Mouse (Mus musculus): ENCODE results near the gene Rraga. TPM values are rescaled to one million over a fixed set of nuclear protein-coding genes. Genes with fewer than 3 reads are reported as not detected.

The Rraga gene
- polyA plus RNA-seq, 1 experiment from 2014 or later, result 81.0 TPM

DNA sequence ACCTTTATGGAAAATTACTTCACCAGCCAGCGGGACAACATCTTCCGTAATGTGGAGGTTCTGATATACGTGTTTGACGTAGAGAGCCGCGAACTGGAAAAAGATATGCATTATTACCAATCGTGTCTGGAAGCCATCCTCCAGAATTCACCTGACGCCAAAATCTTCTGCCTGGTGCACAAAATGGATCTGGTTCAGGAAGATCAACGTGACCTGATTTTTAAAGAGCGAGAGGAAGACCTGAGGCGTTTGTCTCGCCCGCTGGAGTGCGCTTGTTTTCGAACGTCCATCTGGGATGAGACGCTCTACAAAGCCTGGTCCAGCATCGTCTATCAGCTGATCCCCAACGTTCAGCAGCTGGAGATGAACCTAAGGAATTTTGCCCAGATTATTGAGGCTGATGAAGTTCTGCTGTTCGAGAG lies 663 bp downstream of the Rraga start:
- H3K27me3 ChIP-seq (replicated peaks; ENCODE audit: control insufficient read depth, insufficient read depth, low read length), result no peaks in the 10 kb centered on the region
- H3K36me3 ChIP-seq (ENCODE audit: control insufficient read depth, insufficient read depth, low read length), result peaks cover 17% of the 10 kb centered on the region; the same call in 1 of the 2 replicates
- peak overlapping the region; percentile 50 for H3K4me3 ChIP-seq (ENCODE audit: low read depth, low read length)
- WGBS, result under 1% methylated on average over 20 of the region's 20 CpGs
- H3K9me3 ChIP-seq (ENCODE audit: control insufficient read depth, low read length), result no peaks in the 10 kb centered on the region
- H3K4me2 ChIP-seq (ENCODE audit: low read length), result peak overlapping the region; percentile 48
- DNase-seq (ENCODE audit: low spot score) (peak; percentile 78), ATAC-seq (replicated peaks; ENCODE audit: low FRiP score, low TSS enrichment, low read depth) (no peak)
- peak overlapping the region; percentile 72 for H3K9ac ChIP-seq (ENCODE audit: low read length)
- peaks cover 10% of the 10 kb centered on the region for H3K4me1 ChIP-seq (replicated peaks; ENCODE audit: control insufficient read depth, insufficient read depth, low read length)
- H3K27ac ChIP-seq (ENCODE audit: low read depth), result peak overlapping the region; percentile 92

DNA sequence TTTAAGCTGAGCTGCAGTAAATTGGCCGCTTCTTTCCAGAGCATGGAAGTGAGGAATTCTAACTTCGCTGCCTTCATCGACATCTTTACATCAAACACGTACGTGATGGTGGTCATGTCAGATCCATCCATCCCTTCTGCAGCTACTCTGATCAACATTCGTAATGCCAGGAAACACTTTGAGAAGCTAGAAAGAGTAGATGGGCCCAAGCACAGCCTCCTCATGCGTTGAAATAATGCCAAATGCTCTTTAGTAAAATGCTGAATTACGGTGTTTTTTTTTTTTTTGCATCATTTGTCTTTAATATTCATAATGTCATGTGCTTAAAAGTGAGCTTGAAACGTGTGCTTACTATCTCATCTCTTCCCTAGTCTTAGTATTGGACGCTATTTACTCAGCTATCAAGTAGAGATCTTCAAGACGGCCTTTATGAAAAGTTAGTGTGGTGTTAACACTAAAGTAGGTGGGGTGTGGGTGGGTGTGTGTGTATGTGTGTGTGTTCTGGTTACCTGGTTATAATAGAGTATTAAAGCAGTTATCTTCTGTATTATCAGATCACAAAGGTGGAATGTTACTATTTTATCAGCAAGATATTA lies 1.3 kb downstream of the Rraga start:
- peak overlapping the region; percentile 50 for H3K4me3 ChIP-seq (ENCODE audit: low read depth, low read length)
- no peaks in the 10 kb centered on the region for H3K27me3 ChIP-seq (replicated peaks; ENCODE audit: control insufficient read depth, insufficient read depth, low read length)
- peak overlapping the region; percentile 72 for H3K9ac ChIP-seq (ENCODE audit: low read length)
- DNase-seq (ENCODE audit: low spot score) (no peak), ATAC-seq (replicated peaks; ENCODE audit: low FRiP score, low TSS enrichment, low read depth) (no peak)
- 6% methylated on average over 11 of the region's 11 CpGs for whole genome bisulfite sequencing
- no peaks in the 10 kb centered on the region for H3K9me3 ChIP-seq (ENCODE audit: control insufficient read depth, low read length)
- no peak overlapping the region for H3K27ac ChIP-seq (ENCODE audit: low read depth)
- H3K36me3 ChIP-seq (ENCODE audit: control insufficient read depth, insufficient read depth, low read length), result peaks cover 17% of the 10 kb centered on the region; the same call in 1 of the 2 replicates
- peak overlapping the region; percentile 48 for H3K4me2 ChIP-seq (ENCODE audit: low read length)
- H3K4me1 ChIP-seq (replicated peaks; ENCODE audit: control insufficient read depth, insufficient read depth, low read length), result peaks cover 10% of the 10 kb centered on the region

DNA sequence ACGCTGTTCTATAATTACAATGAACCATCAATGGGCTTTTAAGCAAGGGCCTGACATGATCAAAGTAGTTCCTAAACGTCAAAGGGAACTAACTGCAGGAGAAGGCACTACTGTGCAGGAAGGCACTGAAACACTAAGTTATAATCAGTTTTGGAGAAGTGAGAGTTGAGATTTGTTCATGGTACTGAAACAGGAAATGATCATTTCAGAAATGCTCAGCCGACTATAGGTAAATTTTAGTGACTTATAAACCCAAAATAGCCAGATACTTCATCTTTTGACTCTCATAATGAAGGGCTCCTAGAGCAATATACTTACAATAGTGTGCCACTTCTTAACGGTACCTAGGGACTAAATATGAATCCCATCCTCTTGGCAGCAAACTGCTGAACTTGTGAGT lies 4.6 kb downstream of the Rraga start:
- 77% methylated on average over 4 of the region's 4 CpGs for WGBS
- H3K27ac ChIP-seq (ENCODE audit: low read depth), result no peak overlapping the region
- H3K4me2 ChIP-seq (ENCODE audit: low read length), result no peak overlapping the region
- H3K9me3 ChIP-seq (ENCODE audit: control insufficient read depth, low read length), result no peaks in the 10 kb centered on the region
- H3K4me3 ChIP-seq (ENCODE audit: low read depth, low read length), result no peak overlapping the region
- H3K9ac ChIP-seq (ENCODE audit: low read length), result no peak overlapping the region
- H3K36me3 ChIP-seq (ENCODE audit: control insufficient read depth, insufficient read depth, low read length), result peaks cover 45% of the 10 kb centered on the region
- no peaks in the 10 kb centered on the region for H3K27me3 ChIP-seq (replicated peaks; ENCODE audit: control insufficient read depth, insufficient read depth, low read length)
- no peak for ATAC-seq (replicated peaks; ENCODE audit: low FRiP score, low TSS enrichment, low read depth)
- H3K4me1 ChIP-seq (replicated peaks; ENCODE audit: control insufficient read depth, insufficient read depth, low read length), result peaks cover 10% of the 10 kb centered on the region
- no peak for DNase-seq (ENCODE audit: low spot score)

DNA sequence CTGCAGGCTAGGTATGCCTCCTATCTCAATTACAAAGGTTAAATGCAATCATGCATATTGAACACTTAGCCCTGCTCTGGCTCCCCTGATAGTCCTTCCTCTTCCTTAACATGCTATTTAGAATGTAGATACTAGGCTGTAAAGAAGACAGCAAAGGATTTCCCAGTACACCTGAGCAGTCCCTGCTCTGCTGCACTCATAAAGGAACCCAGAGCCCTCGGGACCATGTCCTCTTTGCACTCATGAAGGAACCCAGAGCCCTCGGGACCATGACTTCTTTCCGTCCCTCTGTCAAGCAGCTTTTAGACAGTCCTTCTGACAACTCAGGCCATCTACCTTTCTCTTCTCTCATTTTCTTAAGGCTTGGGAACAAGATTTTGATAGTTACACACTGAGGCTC lies 5.1 kb downstream of the Rraga start:
- WGBS, result 79% methylated on average over 3 of the region's 3 CpGs
- DNase-seq (ENCODE audit: low spot score) (no peak), ATAC-seq (replicated peaks; ENCODE audit: low FRiP score, low TSS enrichment, low read depth) (no peak)
- no peak overlapping the region for H3K9ac ChIP-seq (ENCODE audit: low read length)
- H3K9me3 ChIP-seq (ENCODE audit: control insufficient read depth, low read length), result no peaks in the 10 kb centered on the region
- no peaks in the 10 kb centered on the region for H3K27me3 ChIP-seq (replicated peaks; ENCODE audit: control insufficient read depth, insufficient read depth, low read length)
- peaks cover 50% of the 10 kb centered on the region for H3K36me3 ChIP-seq (ENCODE audit: control insufficient read depth, insufficient read depth, low read length)
- H3K4me3 ChIP-seq (ENCODE audit: low read depth, low read length), result no peak overlapping the region
- no peak overlapping the region for H3K27ac ChIP-seq (ENCODE audit: low read depth)
- H3K4me2 ChIP-seq (ENCODE audit: low read length), result no peak overlapping the region
- peaks cover 10% of the 10 kb centered on the region for H3K4me1 ChIP-seq (replicated peaks; ENCODE audit: control insufficient read depth, insufficient read depth, low read length)

DNA sequence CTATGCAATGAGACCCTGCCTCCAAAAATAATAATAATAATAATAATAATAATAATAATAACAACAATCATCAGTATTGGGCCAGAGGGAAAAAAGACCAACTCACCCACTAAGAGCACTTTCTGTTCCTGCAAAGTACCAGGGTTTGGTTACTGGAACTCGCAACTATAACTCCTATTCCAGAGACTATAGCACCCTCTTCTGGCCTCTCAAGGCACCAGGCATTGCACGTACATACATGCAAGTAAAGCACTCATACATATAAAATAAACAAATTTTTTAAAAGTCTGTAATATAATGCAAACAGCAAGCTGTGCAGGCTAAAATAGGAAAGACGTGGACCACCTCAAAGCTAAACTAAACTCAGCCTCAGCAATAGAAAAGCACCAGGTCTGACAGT lies 12.8 kb downstream of the Rraga start:
- Histone ChIP-seq H3K4me1 (replicated peaks; ENCODE audit: control insufficient read depth, insufficient read depth, low read length) (no peaks in the 10 kb centered on the region), H3K27me3 (replicated peaks; ENCODE audit: control insufficient read depth, insufficient read depth, low read length) (no peaks in the 10 kb centered on the region), H3K4me2 (ENCODE audit: low read length) (no peak overlapping the region), H3K27ac (ENCODE audit: low read depth) (no peak overlapping the region), H3K9me3 (ENCODE audit: control insufficient read depth, low read length) (no peaks in the 10 kb centered on the region), H3K9ac (ENCODE audit: low read length) (no peak overlapping the region), H3K36me3 (ENCODE audit: control insufficient read depth, insufficient read depth, low read length) (peaks cover 85% of the 10 kb centered on the region), H3K4me3 (ENCODE audit: low read depth, low read length) (no peak overlapping the region)
- ATAC-seq (replicated peaks; ENCODE audit: low FRiP score, low TSS enrichment, low read depth) (no peak), DNase-seq (ENCODE audit: low spot score) (no peak)
- WGBS, result 92% methylated on average over 3 of the region's 3 CpGs

DNA sequence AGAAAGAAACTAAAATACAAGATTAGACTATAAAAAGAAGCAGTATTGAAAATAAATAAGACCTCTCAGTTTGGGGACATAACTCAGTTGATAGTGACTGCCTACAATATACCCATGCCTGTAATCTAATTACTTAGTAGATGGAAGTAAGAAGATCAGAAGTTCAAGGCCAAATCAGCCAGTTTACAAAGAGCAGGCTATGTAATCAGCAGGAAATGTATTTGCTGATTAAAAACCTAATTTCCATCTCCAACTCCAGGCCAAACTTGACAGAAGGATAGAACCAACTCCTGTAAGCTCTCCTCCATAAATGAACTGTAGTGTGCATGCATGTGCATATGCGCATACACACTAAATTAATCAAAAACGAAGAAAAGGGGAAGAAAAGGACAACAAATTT lies 15.8 kb downstream of the Rraga start:
- no peaks in the 10 kb centered on the region for H3K27me3 ChIP-seq (replicated peaks; ENCODE audit: control insufficient read depth, insufficient read depth, low read length)
- H3K9me3 ChIP-seq (ENCODE audit: control insufficient read depth, low read length), result no peaks in the 10 kb centered on the region
- no peak overlapping the region for H3K4me2 ChIP-seq (ENCODE audit: low read length)
- WGBS, result 90% methylated on average over 2 of the region's 2 CpGs
- no peak overlapping the region for H3K4me3 ChIP-seq (ENCODE audit: low read depth, low read length)
- H3K9ac ChIP-seq (ENCODE audit: low read length), result no peak overlapping the region
- no peaks in the 10 kb centered on the region for H3K4me1 ChIP-seq (replicated peaks; ENCODE audit: control insufficient read depth, insufficient read depth, low read length)
- no peak for ATAC-seq (replicated peaks; ENCODE audit: low FRiP score, low TSS enrichment, low read depth)
- no peak for DNase-seq (ENCODE audit: low spot score)
- peaks cover 82% of the 10 kb centered on the region for H3K36me3 ChIP-seq (ENCODE audit: control insufficient read depth, insufficient read depth, low read length)
- H3K27ac ChIP-seq (ENCODE audit: low read depth), result no peak overlapping the region

DNA sequence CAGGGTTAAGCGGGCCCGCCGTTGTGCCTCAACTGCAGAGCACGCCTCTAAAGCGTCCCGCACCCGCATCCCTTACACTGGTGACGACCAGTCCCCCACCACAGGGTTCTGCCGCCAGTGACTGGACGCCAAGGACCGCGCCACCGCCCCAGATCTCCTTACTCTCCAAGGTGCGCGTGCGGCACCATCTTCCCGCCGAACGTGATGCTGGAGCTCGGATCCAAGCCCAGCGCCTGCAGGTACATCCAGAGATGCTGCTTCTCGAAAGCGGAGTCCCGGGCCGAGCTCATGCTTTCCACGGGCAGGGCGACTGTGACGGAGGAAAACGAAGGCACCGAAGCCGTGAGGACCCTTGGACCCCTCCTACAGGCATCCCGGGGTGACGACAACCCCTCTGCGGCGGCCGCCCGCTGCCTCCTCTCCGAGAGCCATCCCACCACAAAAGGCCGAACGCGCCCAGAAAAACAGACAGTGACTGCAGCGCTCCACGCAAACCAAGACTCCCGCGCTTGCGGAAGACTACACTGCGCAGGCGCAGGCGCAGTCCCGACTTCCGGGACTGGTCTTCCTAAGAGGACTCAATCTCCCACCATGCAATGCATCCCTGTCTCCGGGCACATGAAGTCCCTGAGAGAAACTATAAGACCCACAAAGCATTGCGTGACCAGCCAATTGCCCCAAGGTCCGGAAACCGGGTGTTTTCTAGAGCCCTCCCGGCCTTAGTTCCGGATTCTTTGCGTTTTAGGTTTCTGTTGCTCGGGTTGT lies 36.2 kb downstream of the Rraga start, which contains the start of gene Haus6:
Gene Haus6 (minus strand): TSS at position 532 of the 765 bp plus-strand sequence.
- Histone ChIP-seq H3K4me1 (replicated peaks; ENCODE audit: control insufficient read depth, insufficient read depth, low read length) (peaks cover 4% of the 10 kb centered on the region), H3K9ac (ENCODE audit: low read length) (peak within 1 kb of the TSS; percentile 76), H3K27me3 (replicated peaks; ENCODE audit: control insufficient read depth, insufficient read depth, low read length) (no peaks in the 10 kb centered on the region), H3K27ac (ENCODE audit: low read depth) (peak within 1 kb of the TSS; percentile 77), H3K4me2 (ENCODE audit: low read length) (peak within 1 kb of the TSS; percentile 62), H3K36me3 (ENCODE audit: control insufficient read depth, insufficient read depth, low read length) (peaks cover 10% of the 10 kb centered on the region), H3K9me3 (ENCODE audit: control insufficient read depth, low read length) (no peaks in the 10 kb centered on the region), H3K4me3 (ENCODE audit: low read depth, low read length) (peak within 1 kb of the TSS; percentile 95)
- WGBS, result under 1% methylated on average over 59 of the region's 59 CpGs
- ATAC-seq (replicated peaks; ENCODE audit: low FRiP score, low TSS enrichment, low read depth), result peak; percentile 99
- DNase-seq (ENCODE audit: low spot score), result peak; percentile 90

DNA sequence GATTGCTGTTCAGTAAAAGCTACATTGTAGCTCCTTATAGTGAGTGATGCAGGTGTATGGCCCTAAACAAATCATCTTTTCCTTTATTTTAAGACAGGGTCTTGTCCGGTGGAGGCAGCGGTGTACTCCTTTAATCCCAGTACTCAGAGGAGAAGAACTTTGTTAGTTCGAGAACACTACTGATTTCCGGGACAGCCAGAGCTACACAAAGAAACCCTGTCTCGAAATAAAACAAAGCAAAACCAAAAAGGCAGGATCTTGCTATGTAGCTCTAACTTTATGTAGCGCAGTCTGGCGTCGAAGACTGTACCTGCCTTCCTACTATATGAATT lies 36.8 kb downstream of the Rraga start:
- ATAC-seq (replicated peaks; ENCODE audit: low FRiP score, low TSS enrichment, low read depth) (peak; percentile 25; the same call in 1 of the 2 replicates), DNase-seq (ENCODE audit: low spot score) (no peak)
- peak overlapping the region; percentile 95 for H3K4me3 ChIP-seq (ENCODE audit: low read depth, low read length)
- peak overlapping the region; percentile 55 for H3K9ac ChIP-seq (ENCODE audit: low read length)
- H3K27ac ChIP-seq (ENCODE audit: low read depth), result peak overlapping the region; percentile 57; the same call in 1 of the 2 replicates
- H3K27me3 ChIP-seq (replicated peaks; ENCODE audit: control insufficient read depth, insufficient read depth, low read length), result no peaks in the 10 kb centered on the region
- peaks cover 4% of the 10 kb centered on the region for H3K36me3 ChIP-seq (ENCODE audit: control insufficient read depth, insufficient read depth, low read length)
- no peaks in the 10 kb centered on the region for H3K9me3 ChIP-seq (ENCODE audit: control insufficient read depth, low read length)
- 36% methylated on average over 8 of the region's 8 CpGs for WGBS
- H3K4me2 ChIP-seq (ENCODE audit: low read length), result peak overlapping the region; percentile 57
- peaks cover 4% of the 10 kb centered on the region for H3K4me1 ChIP-seq (replicated peaks; ENCODE audit: control insufficient read depth, insufficient read depth, low read length)
